Mouse (Mus musculus) left cerebral cortex, postnatal 25 days (tissue): Measurements from ENCODE around the gene Gbx1. TPM values are rescaled to one million over a fixed set of nuclear protein-coding genes. Genes with fewer than 3 reads are reported as not detected.

Experiments used
- DNase-seq, 2 experiments: peaks; one replicate each; pipeline ENCODE4 v3.0.0; 2022; ENCODE audit warnings: low spot score in 2 of 2, mixed read lengths in 1 of 2
- intact Hi-C: fragments of 180-260 bp; cut with DNase I; formaldehyde crosslinking; loops from one replicate; pipeline ENCODE4 v1.15.1; 2025
- total RNA-seq, 2 experiments: library from RNA; stranded (reverse); gene quantifications; 2 replicates each; pipeline ENCODE4 v1.2.3; 2021

The Gbx1 gene
- total RNA-seq, 2 experiments from 2014 or later: 0.32 to 0.76 TPM

DNA sequence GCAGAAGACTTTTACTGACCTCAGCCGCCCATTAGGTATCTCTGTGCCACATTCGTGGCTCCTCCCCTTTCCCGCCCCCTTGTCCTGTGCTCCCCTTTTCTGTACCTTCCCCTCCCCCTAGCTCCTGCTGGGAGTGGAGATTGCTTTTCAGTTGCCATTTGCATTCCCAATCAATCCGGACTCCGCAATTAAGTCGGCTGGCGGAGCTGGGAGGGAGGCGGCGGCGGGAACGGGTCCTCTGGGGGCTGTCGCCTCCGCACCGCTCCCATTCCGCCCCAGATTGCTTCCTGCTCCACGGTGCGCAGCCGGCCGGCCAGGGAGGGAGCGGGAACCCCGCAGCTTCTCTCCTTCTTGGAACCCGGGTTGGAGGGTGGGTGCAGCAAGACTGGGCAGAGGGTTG is 42.0 kb downstream of the Gbx1 start:
- peak in 1 of 2 experiments; percentile 43 for DNase-seq
- intact Hi-C loops: no loop called here

DNA sequence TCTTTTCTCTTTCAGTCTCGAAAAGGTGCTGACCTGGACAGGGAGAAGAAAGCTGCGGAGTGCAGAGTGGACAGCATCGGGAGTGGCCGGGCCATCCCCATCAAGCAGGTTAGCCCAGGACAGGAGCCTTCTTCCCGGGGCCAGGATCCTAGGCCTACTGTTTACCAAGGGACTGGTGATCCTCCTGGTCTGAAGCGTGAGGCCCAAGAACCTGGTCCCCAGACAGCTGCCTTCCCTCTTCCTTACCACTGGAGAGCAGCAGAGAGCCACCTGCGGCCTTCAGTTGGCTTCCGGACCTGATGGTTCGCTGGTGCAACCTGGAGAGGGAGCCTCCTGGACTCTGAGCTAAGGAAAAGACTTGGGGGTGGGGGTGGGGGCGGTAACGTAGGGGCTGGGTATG is 43.7 kb downstream of the Gbx1 start:
- intact Hi-C loops: no loop called here

GRCm38 (mm10) chr5:24482247-24483079 is 44.5 kb downstream of the Gbx1 start:
- intact Hi-C loops: no loop called here
- DNase-seq: no peak

More for the DNA sequence above, 43.7 kb downstream of the Gbx1 start:
- DNase-seq: peak; percentile 66 to 84

- intact Hi-C loops: no loop called here
- peak; percentile 59 to 65 for DNase-seq
Measured at GRCm38 (mm10) chr5:24481647-24482046, 45.4 kb downstream of the Gbx1 start.

GRCm38 (mm10) chr5:24477909-24478308 is 49.1 kb downstream of the Gbx1 start:
- no peak for DNase-seq
- intact Hi-C loops: no loop called here

- no peak for DNase-seq
Measured at GRCm38 (mm10) chr5:24475476-24476241, 51.3 kb downstream of the Gbx1 start.

DNA sequence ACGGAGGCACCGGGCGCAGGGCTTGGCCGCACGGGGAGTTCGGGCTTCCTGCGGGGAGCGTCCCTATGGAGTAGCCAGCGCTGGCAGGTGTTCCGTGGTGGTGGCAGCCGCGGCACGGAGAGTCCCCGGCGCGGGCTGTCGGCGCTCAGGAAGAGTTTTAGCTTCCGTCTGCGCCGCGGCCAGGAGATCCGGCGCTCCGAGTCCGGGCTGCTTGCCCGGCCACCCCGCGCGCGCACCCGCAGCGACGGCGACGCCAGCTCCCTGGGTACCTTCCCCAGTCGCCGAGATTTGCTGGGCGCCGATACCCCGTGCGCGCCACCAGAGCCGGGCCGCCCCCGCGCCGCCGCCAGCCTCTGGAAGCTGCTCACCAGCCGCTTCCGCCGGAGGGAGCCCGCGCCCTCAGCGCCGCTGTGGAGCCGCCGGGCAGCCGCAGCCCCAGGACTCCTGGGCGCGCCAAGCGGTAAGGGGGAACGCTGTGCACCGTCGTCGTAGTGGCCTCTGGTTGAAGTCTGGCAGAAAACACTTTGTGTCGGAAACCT is 52.2 kb downstream of the Gbx1 start:
- intact Hi-C loops: loop anchor here (5.0 kb wide), 1 partner anchor 77 kb away; no protein-coding TSS in a partner anchor
- DNase-seq: peak; percentile 78 to 81

More at GRCm38 (mm10) chr5:24475476-24476241, 51.3 kb downstream of the Gbx1 start:
- intact Hi-C loops: no loop called here

GRCm38 (mm10) chr5:24474025-24474722 is 52.8 kb downstream of the Gbx1 start:
- DNase-seq: no peak
- intact Hi-C loops: loop anchor here (5.0 kb wide), 1 partner anchor 77 kb away; no protein-coding TSS in a partner anchor

- no peak for DNase-seq
- intact Hi-C loops: loop anchor here (5.0 kb wide), 1 partner anchor 76 kb away; no protein-coding TSS in a partner anchor
Measured at GRCm38 (mm10) chr5:24472884-24473619, 54.0 kb downstream of the Gbx1 start.

DNA sequence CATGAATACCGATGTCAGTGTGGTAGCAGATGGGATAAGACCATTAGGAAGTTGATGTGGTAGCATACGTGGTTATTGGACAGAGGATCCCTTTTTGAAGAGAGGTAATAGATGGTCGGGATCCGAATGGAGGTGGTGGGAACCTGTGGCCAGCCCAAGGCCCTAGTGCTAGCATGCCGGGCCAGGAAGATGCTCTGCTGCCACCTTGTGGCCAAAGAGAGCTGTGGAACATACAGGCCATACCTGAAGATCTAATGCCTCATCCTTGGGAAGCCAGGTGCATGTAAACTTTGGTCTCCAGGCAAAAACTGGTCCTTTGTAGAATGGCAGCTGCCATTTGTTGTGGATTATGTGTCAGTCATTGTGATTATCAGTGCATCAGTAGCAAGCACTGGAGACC is 56.4 kb downstream of the Gbx1 start:
- peak; percentile 78 to 84 for DNase-seq
- intact Hi-C loops: loop anchor here (5.0 kb wide), 1 partner anchor 73 kb away; no protein-coding TSS in a partner anchor

- intact Hi-C loops: no loop called here
- no peak for DNase-seq
Measured at GRCm38 (mm10) chr5:24466762-24467161, 60.2 kb downstream of the Gbx1 start.

GRCm38 (mm10) chr5:24455613-24456012 is 71.4 kb downstream of the Gbx1 start:
- no peak for DNase-seq
- intact Hi-C loops: no loop called here

DNA sequence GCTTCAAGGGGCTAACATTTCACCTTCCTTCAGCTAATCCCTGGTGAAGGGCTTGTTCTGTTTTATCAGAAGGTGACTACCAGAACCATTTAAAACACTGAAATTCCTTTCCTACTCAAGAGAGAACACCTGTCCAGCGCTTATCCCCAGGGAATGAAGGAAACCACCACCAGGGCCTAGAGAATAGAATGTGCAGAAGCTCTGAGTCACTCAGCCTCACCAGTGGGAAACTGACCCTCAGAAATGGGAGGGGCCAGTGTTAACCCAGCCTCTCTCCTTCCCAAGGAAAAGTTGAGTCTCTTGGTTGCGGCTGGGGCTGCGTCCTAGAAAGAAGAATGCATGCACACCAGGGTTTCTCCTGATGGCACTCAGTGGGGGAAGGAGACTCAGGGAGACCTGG is 71.9 kb downstream of the Gbx1 start:
- intact Hi-C loops: no loop called here
- DNase-seq: no peak

GRCm38 (mm10) chr5:24453985-24454303 is 73.1 kb downstream of the Gbx1 start:
- intact Hi-C loops: no loop called here

DNA sequence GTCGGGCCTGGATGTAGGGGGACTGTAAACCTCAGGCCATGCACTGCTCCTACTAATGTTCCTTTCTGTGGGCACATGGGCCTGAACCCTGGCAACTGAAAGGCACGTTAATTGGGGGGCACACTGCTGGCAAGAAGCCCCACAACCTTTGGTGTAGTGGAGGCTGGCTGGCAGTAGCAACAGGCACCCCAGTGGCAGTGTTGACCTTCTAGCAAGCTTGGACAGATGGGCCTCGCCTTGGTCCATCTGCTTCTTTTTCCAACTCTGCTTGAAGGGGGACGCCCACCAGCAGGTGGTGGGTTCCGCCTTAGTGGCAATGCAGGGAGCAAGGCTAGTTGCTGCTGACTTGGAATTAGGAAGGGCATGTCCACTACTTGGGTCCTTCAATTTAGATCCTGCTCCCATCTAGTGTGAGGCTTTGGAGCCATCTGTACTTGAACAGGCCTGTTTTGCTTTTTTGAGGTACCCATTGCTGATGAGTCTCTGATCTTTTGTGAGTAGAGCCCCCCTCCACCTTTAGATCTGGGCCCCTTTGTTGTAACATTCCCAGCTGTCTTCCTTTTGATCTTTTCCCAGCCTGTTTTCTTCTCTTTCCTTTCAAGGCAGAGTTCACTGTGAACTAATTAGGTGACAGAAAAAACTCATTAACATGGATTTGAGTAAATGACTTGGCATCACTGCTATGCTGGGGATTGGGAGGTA is 73.6 kb downstream of the Gbx1 start:
- DNase-seq: no peak

More at GRCm38 (mm10) chr5:24453985-24454303, 73.1 kb downstream of the Gbx1 start:
- no peak for DNase-seq

More for the DNA sequence above, 73.6 kb downstream of the Gbx1 start:
- intact Hi-C loops: no loop called here
